Mouse (Mus musculus) cerebellum, adult 2 months (tissue): ENCODE data around the gene Nemf.

Experiments used
- CTCF ChIP-seq: fragments of 200-500 bp; IDR thresholded peaks from 2 replicates; pipeline ENCODE4 v1.5.1; 2011; ENCODE audit warnings: low read depth, mild to moderate bottlenecking, control low read depth, low read length, moderate library complexity, borderline replicate concordance; ENCODE audit not compliant: insufficient read depth
- POLR2A ChIP-seq: fragments of 200-500 bp; IDR thresholded peaks from 2 replicates; pipeline ENCODE4 v1.6.1; 2011; ENCODE audit warnings: low read length, control low read depth, borderline replicate concordance; ENCODE audit not compliant: insufficient read depth

GRCm38 (mm10) chr12:69265031-69265430 lies 91.9 kb downstream of the Nemf start:
- TF ChIP-seq CTCF (no peak), POLR2A (no peak)
